Mouse (Mus musculus) embryonic fibroblast, embryonic 13.5 days (primary cell): ENCODE measurements around the gene Psg29.

Source experiments
- CTCF ChIP-seq: IDR thresholded peaks from 2 replicates; pipeline ENCODE4 v1.5.1; 2011; ENCODE audit warnings: mild to moderate bottlenecking, control low read depth, low read length, moderate library complexity, borderline replicate concordance; ENCODE audit not compliant: insufficient read depth
- POLR2A ChIP-seq: IDR thresholded peaks from 2 replicates; pipeline ENCODE4 v1.6.1; 2011; ENCODE audit warnings: low read depth, mild to moderate bottlenecking, control low read depth, low read length, moderate library complexity

DNA sequence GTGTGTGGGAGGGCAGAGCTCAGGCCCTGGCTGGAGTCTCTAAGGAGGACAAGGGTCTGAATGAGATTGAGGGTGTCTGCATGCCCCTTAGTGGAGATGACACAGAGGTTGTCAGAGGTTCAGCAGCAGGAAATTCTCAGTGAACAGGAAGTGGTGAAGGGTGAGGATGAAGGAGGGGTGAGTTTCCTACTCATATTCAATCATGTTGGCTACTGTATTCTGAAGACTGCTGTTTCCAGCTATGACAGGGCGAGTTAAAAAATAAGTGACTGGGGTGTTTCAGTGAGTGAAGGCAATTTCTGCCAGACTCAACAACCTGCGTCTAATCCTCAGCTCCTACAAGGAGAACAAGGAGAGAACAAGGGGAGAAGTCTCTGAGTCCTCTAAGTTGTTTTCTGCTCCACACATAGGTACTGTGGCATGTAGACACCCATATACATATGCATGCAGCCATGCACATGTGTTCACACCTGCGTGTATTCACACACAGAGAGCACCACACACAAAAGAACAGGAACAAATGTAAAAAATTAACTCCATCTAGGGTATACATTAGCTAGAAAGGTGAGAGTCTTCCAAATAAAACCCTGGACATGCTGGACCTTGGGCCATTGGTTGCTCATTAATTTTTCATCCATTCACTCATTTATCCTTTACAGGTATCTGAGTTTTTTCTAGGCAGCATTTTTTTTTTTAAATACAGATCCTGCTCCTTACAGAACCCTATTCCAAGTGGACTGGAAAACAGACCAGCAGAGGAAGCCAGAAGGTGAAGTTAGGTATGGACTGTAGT is 46.2 kb upstream of the Psg29 start:
- TF ChIP-seq CTCF (no peak), POLR2A (no peak)
